23 mouse cellular contexts compared by ENCODE assay signal in the genomic region with DNA sequence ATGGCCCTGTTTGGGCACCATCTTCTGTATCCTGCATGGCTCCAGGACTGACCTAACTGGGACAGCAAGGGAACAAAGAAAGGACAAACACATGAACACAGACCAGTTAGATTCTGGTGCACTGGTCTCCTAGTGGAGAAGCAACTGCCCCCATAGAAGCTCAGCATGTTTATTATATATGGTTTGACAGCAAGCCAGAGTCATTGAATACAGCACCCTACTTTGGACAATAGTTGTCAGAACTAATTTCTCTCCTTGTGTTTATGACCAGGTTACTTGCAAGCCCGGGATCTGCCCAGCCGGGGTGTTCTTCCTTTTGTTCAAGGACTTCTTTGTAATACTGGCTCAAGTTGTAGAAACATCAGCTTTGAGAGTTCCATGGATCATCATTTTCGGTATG. TPM values are rescaled to one million over a fixed set of nuclear protein-coding genes. Genes with fewer than 3 reads are reported as not detected.
DNase-seq lines count a peak whose midpoint lies in the region; ATAC-seq lines count a peak whose summit lies in the region.
"Had no signal": no experiment of that assay in that cellular context is flagged by ENCODE, and none has a peak within 500 bp of the region (broad histone marks: within the 10 kb centered on the region; RNA-seq: fewer than 3 reads in every experiment).

No protein-coding gene starts in this region.

- no peak overlapping the region for H3K4me3 ChIP-seq in embryonic facial prominence, embryonic 14.5 days (ENCODE audit: low read depth, low read length)
- no peak overlapping the region for H3K4me3 ChIP-seq in embryonic facial prominence, embryonic 10.5 days

- 0 out of 2 replicates have a peak, but pooled peaks cover 3% of the 10 kb centered on the region for H3K4me1 ChIP-seq in embryonic facial prominence, embryonic 14.5 days (ENCODE audit: control insufficient read depth, insufficient read depth, low read length)
- peaks cover 7% of the 10 kb centered on the region for H3K4me1 ChIP-seq in embryonic facial prominence, embryonic 10.5 days

- DNase-seq in embryonic facial prominence, embryonic 14.5 days (ENCODE audit: low spot score) = peak; percentile 23
- DNase-seq in embryonic facial prominence, embryonic 10.5 days (ENCODE audit: low spot score) = no peak
- peak; percentile 22 for DNase-seq in Muller cell, postnatal 12 days (ENCODE audit: inconsistent ontology term)
- DNase-seq in retina, embryonic 14.5 days (ENCODE audit: low spot score) = peak; percentile 68
- peak; percentile 82 for DNase-seq in retina, postnatal 1 day
- no peak for DNase-seq in heart, postnatal 25 days (ENCODE audit: low spot score)
- DNase-seq in heart, adult 8-10 months (ENCODE audit: low spot score) = no peak
- no peak for DNase-seq in spleen, postnatal 10 days (ENCODE audit: low spot score in 2 of 2)
- DNase-seq: adrenal gland, adult 2 months; adrenal gland, adult 8-10 months; adrenal gland, postnatal 10 days; adrenal gland, postnatal 14 days; adrenal gland, postnatal 25 days; adrenal gland, postnatal 36 days; B cell, adult 2 months; cerebellum, adult 11 months; cerebellum, adult 11-12 months; cerebellum, adult 18-20 months had no signal

- H3K9ac ChIP-seq in embryonic facial prominence, embryonic 14.5 days (ENCODE audit: low read depth, low read length) = no peak overlapping the region

- H3K4me2 ChIP-seq in embryonic facial prominence, embryonic 14.5 days (ENCODE audit: low read depth, low read length) = no peak overlapping the region

- no peaks in the 10 kb centered on the region for H3K27me3 ChIP-seq in embryonic facial prominence, embryonic 14.5 days (replicated peaks; ENCODE audit: control insufficient read depth, insufficient read depth, low read length)
- no peaks in the 10 kb centered on the region for H3K27me3 ChIP-seq in embryonic facial prominence, embryonic 10.5 days (replicated peaks; ENCODE audit: low read depth, poor library complexity, severe bottlenecking)

- no peaks in the 10 kb centered on the region for H3K9me3 ChIP-seq in embryonic facial prominence, embryonic 14.5 days (ENCODE audit: control insufficient read depth, low read length)
- H3K9me3 ChIP-seq in embryonic facial prominence, embryonic 10.5 days = no peaks in the 10 kb centered on the region
- H3K9me3 ChIP-seq: G1E had no signal

- H3K27ac ChIP-seq in embryonic facial prominence, embryonic 14.5 days (replicated peaks; ENCODE audit: low read depth, low read length) = no peak overlapping the region
- no peak overlapping the region for H3K27ac ChIP-seq in embryonic facial prominence, embryonic 10.5 days (replicated peaks)

- H3K36me3 ChIP-seq in embryonic facial prominence, embryonic 14.5 days (ENCODE audit: control insufficient read depth, insufficient read depth, low read length) = no peaks in the 10 kb centered on the region
- H3K36me3 ChIP-seq in embryonic facial prominence, embryonic 10.5 days (replicated peaks) = no peaks in the 10 kb centered on the region
- H3K36me3 ChIP-seq: G1E had no signal

- intact Hi-C loops in heart, postnatal 25 days (cut with DNase I) = no loop called here

- peak; percentile 48; the same call in 1 of the 2 replicates for ATAC-seq in embryonic facial prominence, embryonic 14.5 days (ENCODE audit: low read depth)
- ATAC-seq: activated CD4-positive, CD25-positive, alpha-beta regulatory T cell, adult 4 months; CD4-positive, CD25-positive, alpha-beta regulatory T cell, adult 4 months; Patski had no signal

- 77% methylated on average over 3 of the region's 3 CpGs for WGBS in embryonic facial prominence, embryonic 14.5 days
- WGBS in embryonic facial prominence, embryonic 10.5 days = 83% methylated on average over 3 of the region's 3 CpGs

RNA-seq across cellular contexts. Expression of gene Abca13, which starts 28.8 kb away (rescaled TPM):
- polyA plus RNA-seq in embryonic facial prominence, embryonic 14.5 days (2014; fragmentation: Nextera tagmentation; extraction: Ambion mirVana) = 0.16 and 0.18 TPM in 2 replicates
- 0.04 and 0.05 TPM in 2 replicates for polyA plus RNA-seq in embryonic facial prominence, embryonic 10.5 days (2016; fragmentation: Nextera tagmentation; extraction: Ambion mirVana)
- not detected for total RNA-seq in heart, postnatal 25 days (2021)
- under 1 TPM in 1 of 4 experiments, not detected in 3; 0.03 TPM for total RNA-seq in heart, adult 8-10 months (2022)
- total RNA-seq: adrenal gland, postnatal 14 days; MEL had no signal
- polyA plus RNA-seq: adrenal gland, adult 2 months; CD4-positive, CD25-positive, alpha-beta regulatory T cell, adult 4 months; G1E had no signal

Comparison
In these comparisons a context has a peak if more than half of its experiments do, and no peak if none do; other contexts are left out.
1. DNase-seq: peak in embryonic facial prominence, embryonic 14.5 days (single experiment), Muller cell, postnatal 12 days (single experiment), retina, embryonic 14.5 days (single experiment) and retina, postnatal 1 day (single experiment); none in embryonic facial prominence, embryonic 10.5 days (single experiment), heart, postnatal 25 days (single experiment), heart, adult 8-10 months (single experiment) and spleen, postnatal 10 days (0 of 2).